Mouse (Mus musculus) cortical plate, adult 2 months (tissue): ENCODE measurements around the gene Fcgr2b.

ENCODE experiments used
- CTCF ChIP-seq: fragments of 200-500 bp; IDR thresholded peaks from 2 replicates; pipeline ENCODE4 v1.5.1; 2011; ENCODE audit warnings: mild to moderate bottlenecking, control low read depth, low read length; ENCODE audit not compliant: insufficient read depth; ENCODE audit errors: extremely low read depth
- POLR2A ChIP-seq: fragments of 200-500 bp; IDR thresholded peaks from 2 replicates; pipeline ENCODE4 v1.6.1; 2011; ENCODE audit warnings: mild to moderate bottlenecking, low read length, control low read depth; ENCODE audit not compliant: insufficient read depth; ENCODE audit errors: extremely low read depth

DNA sequence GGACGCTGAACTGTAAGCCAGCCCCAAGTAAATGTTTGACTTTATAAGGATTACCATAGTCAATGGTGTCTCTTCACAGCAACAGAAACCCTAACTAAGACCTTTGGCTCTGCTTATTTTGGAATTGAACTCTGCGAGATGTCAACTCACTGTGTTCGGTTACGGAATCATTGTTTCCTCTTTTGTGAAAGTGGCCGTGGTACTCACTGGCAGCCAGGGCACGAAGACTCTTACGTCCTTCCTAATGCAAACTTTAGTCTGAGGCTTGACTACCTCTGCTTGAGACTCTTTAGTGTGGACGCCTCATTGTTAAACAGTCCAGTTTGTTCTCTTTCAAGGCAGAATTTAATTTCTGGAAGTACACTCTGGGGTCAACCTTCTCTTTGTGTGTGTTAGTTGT is 57.0 kb downstream of the Fcgr2b start:
- no peak for TF ChIP-seq CTCF
- no peak for TF ChIP-seq POLR2A
